ENCODE assay signal across 27 mouse cellular contexts in the genomic region with DNA sequence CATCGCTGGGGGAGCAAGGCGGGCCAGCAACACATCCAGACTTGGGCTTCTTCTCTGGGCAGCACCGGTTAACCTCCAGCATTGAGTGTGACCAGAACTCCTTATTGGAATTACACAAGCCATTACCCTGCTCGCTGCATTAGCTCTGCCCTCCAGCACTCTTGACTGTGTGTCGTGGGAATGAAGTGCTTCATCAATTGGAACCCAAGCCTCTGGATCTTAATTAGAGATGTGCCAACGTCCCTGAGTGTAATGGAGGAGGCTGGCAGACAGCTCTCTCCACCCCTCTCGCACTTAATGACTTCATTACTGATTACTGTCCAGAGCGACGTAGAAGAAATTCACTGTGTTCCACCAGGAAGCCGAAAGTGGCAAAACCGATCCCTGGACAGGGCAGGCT.
A peak's percentile ranks its signal among the peaks of the same experiment; 100 is the strongest.
DNase-seq lines count a peak whose midpoint lies in the region; ATAC-seq and TF ChIP-seq lines count a peak whose summit lies in the region.
"Had no signal": no experiment of that assay in that cellular context is flagged by ENCODE, and none has a peak within 500 bp of the region (broad histone marks: within the 10 kb centered on the region; RNA-seq: fewer than 3 reads in every experiment).

No protein-coding gene starts in this region.

- no peak for TF ChIP-seq CTCF in kidney, adult 2 months (conservative IDR thresholded peaks at IDR 0.05; ENCODE audit: insufficient read depth, insufficient read length, low read depth, low read length)
- TF ChIP-seq CTCF in brain, embryonic 14.5 days (IDR thresholded peaks at IDR 0.05; ENCODE audit: borderline replicate concordance, extremely low read depth, insufficient read depth, insufficient read length) = no peak
- TF ChIP-seq CTCF in hindbrain, postnatal 0 days (IDR thresholded peaks at IDR 0.05; ENCODE audit: low read depth) = no peak

- H3K4me3 ChIP-seq in kidney, embryonic 15.5 days (replicated peaks) = no peak overlapping the region
- H3K4me3 ChIP-seq in kidney, adult 2 months (ENCODE audit: insufficient read depth, low read depth, low read length) = no peak overlapping the region
- H3K4me3 ChIP-seq in hindbrain, embryonic 12.5 days = no peak overlapping the region
- H3K4me3 ChIP-seq in hindbrain, postnatal 0 days (ENCODE audit: low read length) = no peak overlapping the region
- H3K4me3 ChIP-seq: embryonic facial prominence, embryonic 12.5 days; forebrain, embryonic 10.5 days had no signal

- DNase-seq in kidney, adult 2 months = no peak
- peak; percentile 52 for DNase-seq in brain, embryonic 14.5 days (ENCODE audit: low read depth)
- DNase-seq in hindbrain, postnatal 0 days (ENCODE audit: low spot score) = peak; percentile 49
- no peak for DNase-seq in lung, postnatal 4 days
- DNase-seq in adipocyte (ENCODE audit: low spot score) = no peak
- DNase-seq: adrenal gland, adult 8-10 months; B cell, adult 2 months; cerebellum, adult 9-10 months; cerebellum, postnatal 36 days; forebrain, postnatal 0 days; gastrocnemius, postnatal 10 days; heart, postnatal 14 days; layer of hippocampus, adult 9-11 months; liver; lung, adult 2 months; lung, postnatal 10 days; right cerebral cortex, postnatal 4 days; thymus, adult 2 months; thymus, postnatal 4 days had no signal

- H3K4me1 ChIP-seq in kidney, embryonic 15.5 days = peaks cover 13% of the 10 kb centered on the region
- no peaks in the 10 kb centered on the region for H3K4me1 ChIP-seq in kidney, adult 2 months (ENCODE audit: control insufficient read depth, insufficient read depth, low read length)
- 0 out of 2 replicates have a peak, but pooled peaks cover 5% of the 10 kb centered on the region for H3K4me1 ChIP-seq in hindbrain, embryonic 12.5 days
- 0 out of 2 replicates have a peak, but pooled peaks cover 9% of the 10 kb centered on the region for H3K4me1 ChIP-seq in hindbrain, postnatal 0 days (ENCODE audit: insufficient read depth, low read length)

- no peaks in the 10 kb centered on the region for H3K9me3 ChIP-seq in kidney, embryonic 15.5 days (replicated peaks)
- H3K9me3 ChIP-seq in hindbrain, embryonic 12.5 days (replicated peaks) = no peaks in the 10 kb centered on the region
- H3K9me3 ChIP-seq in hindbrain, postnatal 0 days (ENCODE audit: low read length) = no peaks in the 10 kb centered on the region
- H3K9me3 ChIP-seq: embryonic facial prominence, embryonic 12.5 days; forebrain, embryonic 10.5 days had no signal

- no peak for TF ChIP-seq POLR2A in kidney, adult 2 months (IDR thresholded peaks at IDR 0.05; ENCODE audit: low read depth, low read length)
- TF ChIP-seq POLR2A in brain, embryonic 14.5 days (IDR thresholded peaks at IDR 0.05; ENCODE audit: borderline replicate concordance, extremely low read depth, insufficient read depth, insufficient read length, poor library complexity, severe bottlenecking) = no peak

- H3K36me3 ChIP-seq in kidney, embryonic 15.5 days = no peaks in the 10 kb centered on the region
- H3K36me3 ChIP-seq in kidney, adult 2 months (ENCODE audit: control insufficient read depth, insufficient read depth, low read length) = no peaks in the 10 kb centered on the region
- no peaks in the 10 kb centered on the region for H3K36me3 ChIP-seq in hindbrain, embryonic 12.5 days
- no peaks in the 10 kb centered on the region for H3K36me3 ChIP-seq in hindbrain, postnatal 0 days (ENCODE audit: insufficient read depth, low read length)
- H3K36me3 ChIP-seq: embryonic facial prominence, embryonic 12.5 days; forebrain, embryonic 10.5 days had no signal

- peak overlapping the region; percentile 10; the same call in 1 of the 2 replicates for H3K4me2 ChIP-seq in kidney, embryonic 15.5 days
- H3K4me2 ChIP-seq in hindbrain, embryonic 12.5 days (replicated peaks) = no peak overlapping the region
- no peak overlapping the region for H3K4me2 ChIP-seq in hindbrain, postnatal 0 days (ENCODE audit: low read depth, low read length)
- H3K4me2 ChIP-seq: embryonic facial prominence, embryonic 12.5 days had no signal

- H3K9ac ChIP-seq in kidney, embryonic 15.5 days = no peak overlapping the region
- H3K9ac ChIP-seq in hindbrain, embryonic 12.5 days = no peak overlapping the region
- H3K9ac ChIP-seq in hindbrain, postnatal 0 days (replicated peaks; ENCODE audit: low read length) = no peak overlapping the region
- H3K9ac ChIP-seq: embryonic facial prominence, embryonic 12.5 days; forebrain, postnatal 0 days; liver, embryonic 14.5 days had no signal

- 0 out of 2 replicates have a peak, but pooled peaks cover 4% of the 10 kb centered on the region for H3K27me3 ChIP-seq in kidney, embryonic 15.5 days
- H3K27me3 ChIP-seq in kidney, adult 2 months (replicated peaks; ENCODE audit: control insufficient read depth, insufficient read depth, low read length) = no peaks in the 10 kb centered on the region
- H3K27me3 ChIP-seq in hindbrain, embryonic 12.5 days = peaks cover 4% of the 10 kb centered on the region; the same call in 1 of the 2 replicates
- H3K27me3 ChIP-seq in hindbrain, postnatal 0 days (ENCODE audit: insufficient read depth, low read length) = 0 out of 2 replicates have a peak, but pooled peaks cover 4% of the 10 kb centered on the region

- ATAC-seq in kidney, embryonic 15.5 days (replicated peaks; ENCODE audit: low FRiP score) = peak; percentile 56
- peak; percentile 64 for ATAC-seq in hindbrain, embryonic 12.5 days (ENCODE audit: low FRiP score)
- ATAC-seq in hindbrain, postnatal 0 days = 0 out of 2 replicates have a peak, but pooled peaks have one; percentile 22
- ATAC-seq: activated CD4-positive, CD25-positive, alpha-beta regulatory T cell, adult 4 months; forebrain, postnatal 0 days; intestine, embryonic 16.5 days had no signal

- 53% methylated on average over 11 of the region's 11 CpGs for WGBS in kidney, embryonic 15.5 days
- 48% methylated on average over 11 of the region's 11 CpGs for WGBS in kidney, adult 2 months
- 62% methylated on average over 11 of the region's 11 CpGs for WGBS in hindbrain, embryonic 12.5 days
- 45% methylated on average over 11 of the region's 11 CpGs for WGBS in hindbrain, postnatal 0 days

- H3K27ac ChIP-seq in kidney, embryonic 15.5 days = 0 out of 2 replicates have a peak overlapping the region, but pooled peaks have one; percentile 60
- H3K27ac ChIP-seq in kidney, adult 2 months (ENCODE audit: insufficient read depth, low read depth, low read length) = no peak overlapping the region
- H3K27ac ChIP-seq in hindbrain, embryonic 12.5 days = no peak overlapping the region
- H3K27ac ChIP-seq in hindbrain, postnatal 0 days = no peak overlapping the region
- H3K27ac ChIP-seq: embryonic facial prominence, embryonic 12.5 days; forebrain, embryonic 10.5 days; kidney, postnatal 0 days; liver, embryonic 14.5 days had no signal

Comparison
In these comparisons a context has a peak if more than half of its experiments do, and no peak if none do; other contexts are left out.
1. DNase-seq: peak in brain, embryonic 14.5 days (single experiment) and hindbrain, postnatal 0 days (single experiment); none in kidney, adult 2 months (single experiment), lung, postnatal 4 days (0 of 2) and adipocyte (single experiment).
2. Peak in every context shown above with its lines, with median percentiles within 50 percentile points of each other: ATAC-seq.